Mouse (Mus musculus): ENCODE measurements at regions not wholly inside any gene's neighbourhood (a gene's known extent, or its start where the extent isn't known, plus 50 kb on each side); places are given as distances from the start of the nearest gene placed in this dataset.

DNA sequence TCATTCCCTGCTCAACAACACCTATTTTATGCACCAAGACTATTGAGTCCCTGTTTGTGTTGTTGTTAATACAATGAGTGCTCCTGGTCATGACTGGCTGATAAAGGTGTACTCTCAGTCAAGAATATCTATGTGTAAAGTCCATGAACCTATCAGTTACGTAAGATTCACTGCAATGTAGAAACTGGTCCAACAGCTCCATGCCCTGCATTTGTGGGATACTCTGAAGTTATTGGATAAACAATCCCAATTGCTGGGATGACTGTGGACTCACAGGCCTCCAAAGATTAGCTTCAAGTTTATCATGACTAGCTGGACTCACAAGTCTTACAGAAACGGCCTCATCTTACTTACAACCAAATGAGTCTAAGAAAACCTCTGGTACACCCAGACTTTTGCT is 82.8 kb upstream of the Elmo1 start:
- TF ChIP-seq MAFK (IDR thresholded peaks at IDR 0.05; ENCODE audit: insufficient read depth, low read depth, low read length) (no peak), ZC3H11A (IDR thresholded peaks at IDR 0.05; ENCODE audit: borderline replicate concordance, low read depth, low read length) (no peak), CHD2 (IDR thresholded peaks at IDR 0.05; ENCODE audit: low read depth, low read length) (no peak)
